Mouse (Mus musculus): ENCODE data around the gene Sprr2a1.
"Not testable (repeated sequence)": the region's sequence is repeated elsewhere in the genome, so short reads cannot be mapped to it uniquely, and the experiment has no call there.

The Sprr2a1 gene

GRCm38 (mm10) chr3:92215569-92215968 lies at the start of gene Sprr2a1, which contains the start of gene Sprr2a2:
Sprr2a1 (plus strand) TSS chr3:92215799.
Sprr2a2 (plus strand) TSS chr3:92215920.
- DNase-seq, result not testable (repeated sequence)

- DNase-seq, result no peak
These were observed 45.8 kb upstream of the Sprr2a1 start for GRCm38 (mm10) chr3:92169847-92170246.

- no peak for DNase-seq
These were observed 38.7 kb upstream of the Sprr2a1 start for GRCm38 (mm10) chr3:92176880-92177279.

- no peak for DNase-seq
These were observed 19.9 kb upstream of the Sprr2a1 start for GRCm38 (mm10) chr3:92195512-92196200.

GRCm38 (mm10) chr3:92211133-92211925 lies 4.3 kb upstream of the Sprr2a1 start:
- not testable (repeated sequence) for DNase-seq

- not testable (repeated sequence) for DNase-seq
These were observed 3.5 kb upstream of the Sprr2a1 start for GRCm38 (mm10) chr3:92212059-92212458.

- DNase-seq, result not testable (repeated sequence)
These were observed 1.9 kb upstream of the Sprr2a1 start for GRCm38 (mm10) chr3:92213651-92214050.

- DNase-seq, result not testable (repeated sequence)
These were observed 3.4 kb downstream of the Sprr2a1 start for GRCm38 (mm10) chr3:92219031-92219430.

GRCm38 (mm10) chr3:92223708-92224107 lies 8.1 kb downstream of the Sprr2a1 start:
- DNase-seq, result not testable (repeated sequence)

- DNase-seq, result not testable (repeated sequence)
These were observed 11.8 kb downstream of the Sprr2a1 start for GRCm38 (mm10) chr3:92227410-92227809.

- DNase-seq, result not testable (repeated sequence)
These were observed 21.0 kb downstream of the Sprr2a1 start for GRCm38 (mm10) chr3:92236463-92237189.

- not testable (repeated sequence) for DNase-seq
These were observed 23.1 kb downstream of the Sprr2a1 start for GRCm38 (mm10) chr3:92238736-92239135.

GRCm38 (mm10) chr3:92239197-92239596 lies 23.6 kb downstream of the Sprr2a1 start:
- not testable (repeated sequence) for DNase-seq

GRCm38 (mm10) chr3:92244833-92245232 lies 29.2 kb downstream of the Sprr2a1 start:
- not testable (repeated sequence) for DNase-seq

- DNase-seq, result not testable (repeated sequence)
These were observed 30.6 kb downstream of the Sprr2a1 start for GRCm38 (mm10) chr3:92246245-92246644.

- DNase-seq, result not testable (repeated sequence)
These were observed 32.9 kb downstream of the Sprr2a1 start for GRCm38 (mm10) chr3:92248494-92248893.

- DNase-seq, result not testable (repeated sequence)
These were observed 34.9 kb downstream of the Sprr2a1 start for GRCm38 (mm10) chr3:92250450-92250849.

- not testable (repeated sequence) for DNase-seq
These were observed 38.3 kb downstream of the Sprr2a1 start for GRCm38 (mm10) chr3:92253860-92254259.

- DNase-seq, result not testable (repeated sequence)
These were observed 42.9 kb downstream of the Sprr2a1 start for GRCm38 (mm10) chr3:92258526-92258925.

GRCm38 (mm10) chr3:92263462-92263861 lies 47.9 kb downstream of the Sprr2a1 start:
- DNase-seq, result not testable (repeated sequence)

All from embryo, embryonic 11 days (tissue).